Mouse (Mus musculus): ENCODE measurements at regions not wholly inside any gene's neighbourhood (a gene's known extent, or its start where the extent isn't known, plus 50 kb on each side); places are given as distances from the start of the nearest gene placed in this dataset.

DNA sequence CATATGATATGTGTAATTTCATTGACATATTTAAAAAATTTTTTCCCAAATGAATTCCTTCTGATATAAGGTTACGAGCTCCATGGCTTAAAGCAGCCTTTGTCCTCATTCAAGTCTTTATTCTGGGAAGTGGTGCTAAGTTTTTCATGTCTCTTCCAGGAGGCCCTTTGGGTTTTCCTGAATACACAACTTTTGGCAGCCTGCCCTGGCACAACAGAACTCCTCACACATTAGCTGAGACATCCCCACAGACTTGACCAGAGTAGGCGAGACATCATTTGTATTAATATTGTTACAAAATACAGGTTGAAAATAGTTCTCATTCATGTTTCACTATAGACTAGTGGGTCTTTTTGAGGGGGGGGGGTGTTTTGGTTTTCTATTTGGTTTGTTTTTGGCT is 2565.9 kb upstream of the Gm7489 start:
- TF ChIP-seq CTCF (IDR thresholded peaks at IDR 0.05; ENCODE audit: control insufficient read depth, insufficient read depth, insufficient read length) = no peak
- no peak for TF ChIP-seq USF1 (IDR thresholded peaks at IDR 0.05; ENCODE audit: low read depth)
- no peak for TF ChIP-seq MYOG (IDR thresholded peaks at IDR 0.05; ENCODE audit: control insufficient read depth, extremely low read depth, insufficient read length)
- TF ChIP-seq FOSL1 (IDR thresholded peaks at IDR 0.05; ENCODE audit: insufficient read depth, low read length, poor library complexity, severe bottlenecking) = no peak
- TF ChIP-seq MYOD1 (IDR thresholded peaks at IDR 0.05; ENCODE audit: control insufficient read depth, insufficient read length, low read depth) = no peak
- no peak for TF ChIP-seq MAX (IDR thresholded peaks at IDR 0.05)
- no peak for TF ChIP-seq CEBPB (IDR thresholded peaks at IDR 0.05; ENCODE audit: low read depth)
